Mouse (Mus musculus) liver, postnatal 0 days (tissue): ENCODE measurements around the gene Ccdc194.

Experiments
- CTCF ChIP-seq: sonication (generic); IDR thresholded peaks from 2 replicates; pipeline ENCODE4 v1.5.1; 2016; ENCODE audit warnings: antibody characterized with exemption, low read depth
- EP300 ChIP-seq: IDR thresholded peaks from 2 replicates; pipeline ENCODE4 v1.6.1; 2016; ENCODE audit warnings: antibody characterized with exemption, low read depth, mild to moderate bottlenecking

DNA sequence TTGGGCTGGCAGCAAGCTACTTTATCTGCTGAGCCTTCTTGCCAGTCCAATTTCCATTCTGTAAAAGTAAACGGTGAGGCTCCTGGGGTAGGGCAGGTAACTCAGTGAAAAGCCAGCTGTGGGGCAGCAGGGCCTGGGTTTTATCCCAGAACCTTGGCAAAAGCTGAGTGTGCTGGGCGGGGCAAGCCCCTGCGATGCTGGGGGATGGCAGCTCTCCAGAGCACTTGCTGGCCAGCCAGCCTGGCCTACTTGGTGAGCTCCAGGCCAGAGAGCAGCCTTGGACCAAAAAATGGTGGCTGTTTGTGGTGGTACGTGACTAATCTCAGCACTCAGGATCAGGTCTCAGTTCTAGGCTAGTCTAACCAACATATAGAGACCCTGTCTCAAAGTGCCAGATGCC lies 19.5 kb downstream of the Ccdc194 start:
- TF ChIP-seq CTCF, result no peak
- no peak for TF ChIP-seq EP300
